Mouse (Mus musculus) bone marrow macrophage, adult 2 months (primary cell): Measurements from ENCODE around the gene Cd59a.

Source experiments
- CTCF ChIP-seq: IDR thresholded peaks from 2 replicates; pipeline ENCODE4 v1.5.1; 2012; ENCODE audit warnings: low read depth, mild to moderate bottlenecking, low read length, moderate library complexity
- POLR2A ChIP-seq: IDR thresholded peaks from 2 replicates; pipeline ENCODE4 v1.6.1; 2012; ENCODE audit warnings: mild to moderate bottlenecking, low read depth, low read length, borderline replicate concordance

- TF ChIP-seq CTCF = no peak
- TF ChIP-seq POLR2A = no peak
These were observed 57.7 kb downstream of the Cd59a start for GRCm38 (mm10) chr2:104153345-104153744.
